Mouse (Mus musculus): ENCODE data around the gene Mical3. TPM values are rescaled to one million over a fixed set of nuclear protein-coding genes. Genes with fewer than 3 reads are reported as not detected.

Gene Mical3
- total RNA-seq, 1 experiment: 30.0 TPM

DNA sequence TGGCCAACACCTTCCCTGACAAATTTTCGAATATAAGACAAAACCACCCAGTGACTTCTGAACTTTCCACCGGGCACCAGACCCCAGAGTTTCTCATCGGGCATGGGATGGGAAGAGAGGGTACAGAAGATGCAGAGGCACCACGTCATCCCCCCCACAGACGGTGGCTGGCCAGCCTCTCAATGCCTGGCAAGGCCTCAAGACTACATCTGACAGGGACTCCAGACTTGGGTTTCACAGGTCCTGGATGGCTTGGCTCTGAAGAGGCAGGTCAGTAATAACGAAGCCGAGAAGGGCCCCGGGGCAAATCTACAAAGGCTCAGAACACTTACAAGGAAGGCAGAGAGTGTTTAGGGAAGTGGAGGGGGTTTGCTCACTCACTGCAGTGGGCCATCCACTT lies 33.9 kb downstream of the Mical3 start:
- H3K9me3 ChIP-seq (ENCODE audit: control insufficient read depth, insufficient read depth, low read depth, low read length): no peaks in the 10 kb centered on the region
- DNase-seq (ENCODE audit: low read depth, low spot score): no peak
- no peak for TF ChIP-seq ZNF384 (IDR thresholded peaks at IDR 0.05; ENCODE audit: low read depth, low read length)
- no peak for TF ChIP-seq CHD2 (IDR thresholded peaks at IDR 0.05; ENCODE audit: low read depth, low read length)
- TF ChIP-seq MAFK (IDR thresholded peaks at IDR 0.05; ENCODE audit: insufficient read depth, low read depth, low read length): no peak
- TF ChIP-seq HCFC1 (IDR thresholded peaks at IDR 0.05; ENCODE audit: borderline replicate concordance, insufficient read depth, low read length): no peak
- no peak for TF ChIP-seq ZC3H11A (IDR thresholded peaks at IDR 0.05; ENCODE audit: borderline replicate concordance, low read depth, low read length)
- H3K4me3 ChIP-seq (ENCODE audit: insufficient read depth in 1 of 2, low read depth in 1 of 2, low read length in 2 of 2, poor library complexity in 1 of 2, severe bottlenecking in 1 of 2): no peak overlapping the region
- peaks cover 0 to 3% of the 10 kb centered on the region in 2 experiments; a peak in 1 of 4 replicates for H3K4me1 ChIP-seq (ENCODE audit: control insufficient read depth in 2 of 2, insufficient read depth in 2 of 2, low read length in 2 of 2, poor library complexity in 1 of 2)
- no peak overlapping the region for H3K27ac ChIP-seq (ENCODE audit: insufficient read depth, low read depth, low read length, poor library complexity, severe bottlenecking)
- peaks cover 2% of the 10 kb centered on the region; the same call in 1 of the 2 replicates for H3K36me3 ChIP-seq (ENCODE audit: control insufficient read depth, insufficient read depth, low read length, poor library complexity, severe bottlenecking)
- in situ Hi-C loops (cut with MboI; ENCODE audit: low sequenced_read_pairs in 2 of 2, unreplicated experiment in 2 of 2): no loop called here
- H3K9ac ChIP-seq (ENCODE audit: insufficient read depth, low read depth, low read length, poor library complexity, severe bottlenecking): no peak overlapping the region

DNA sequence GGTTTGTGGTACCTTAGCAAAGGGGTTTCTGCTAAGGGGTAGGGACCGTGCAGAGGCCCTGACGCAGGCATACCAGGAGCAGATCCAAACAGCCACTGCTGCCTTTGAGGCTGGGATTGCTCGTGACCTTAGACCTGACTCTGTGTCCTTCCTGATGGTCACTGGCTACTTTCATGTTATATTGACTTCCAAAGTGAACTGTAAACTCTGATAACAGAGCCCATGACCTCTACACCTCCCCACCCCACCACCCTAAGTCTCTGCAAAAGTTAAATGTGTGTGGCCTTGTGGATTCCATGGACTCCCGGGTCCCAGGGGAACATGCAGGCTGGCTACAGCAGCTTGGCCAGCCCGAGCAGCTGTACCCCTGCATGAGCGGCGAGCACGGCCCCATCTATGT lies 34.4 kb downstream of the Mical3 start:
- H3K27ac ChIP-seq (ENCODE audit: insufficient read depth, low read depth, low read length, poor library complexity, severe bottlenecking): no peak overlapping the region
- DNase-seq (ENCODE audit: low read depth, low spot score): no peak
- H3K4me3 ChIP-seq (ENCODE audit: insufficient read depth in 1 of 2, low read depth in 1 of 2, low read length in 2 of 2, poor library complexity in 1 of 2, severe bottlenecking in 1 of 2): no peak overlapping the region
- peaks cover 2% of the 10 kb centered on the region; the same call in 1 of the 2 replicates for H3K36me3 ChIP-seq (ENCODE audit: control insufficient read depth, insufficient read depth, low read length, poor library complexity, severe bottlenecking)
- no peaks in the 10 kb centered on the region for H3K9me3 ChIP-seq (ENCODE audit: control insufficient read depth, insufficient read depth, low read depth, low read length)
- H3K9ac ChIP-seq (ENCODE audit: insufficient read depth, low read depth, low read length, poor library complexity, severe bottlenecking): no peak overlapping the region
- TF ChIP-seq ZC3H11A (IDR thresholded peaks at IDR 0.05; ENCODE audit: borderline replicate concordance, low read depth, low read length) (no peak), HCFC1 (IDR thresholded peaks at IDR 0.05; ENCODE audit: borderline replicate concordance, insufficient read depth, low read length) (no peak), ZNF384 (IDR thresholded peaks at IDR 0.05; ENCODE audit: low read depth, low read length) (no peak), MAFK (IDR thresholded peaks at IDR 0.05; ENCODE audit: insufficient read depth, low read depth, low read length) (no peak), CHD2 (IDR thresholded peaks at IDR 0.05; ENCODE audit: low read depth, low read length) (no peak)
- peaks cover 0 to 3% of the 10 kb centered on the region in 2 experiments; a peak in 1 of 4 replicates for H3K4me1 ChIP-seq (ENCODE audit: control insufficient read depth in 2 of 2, insufficient read depth in 2 of 2, low read length in 2 of 2, poor library complexity in 1 of 2)
- in situ Hi-C loops (cut with MboI; ENCODE audit: low sequenced_read_pairs in 2 of 2, unreplicated experiment in 2 of 2): no loop called here

DNA sequence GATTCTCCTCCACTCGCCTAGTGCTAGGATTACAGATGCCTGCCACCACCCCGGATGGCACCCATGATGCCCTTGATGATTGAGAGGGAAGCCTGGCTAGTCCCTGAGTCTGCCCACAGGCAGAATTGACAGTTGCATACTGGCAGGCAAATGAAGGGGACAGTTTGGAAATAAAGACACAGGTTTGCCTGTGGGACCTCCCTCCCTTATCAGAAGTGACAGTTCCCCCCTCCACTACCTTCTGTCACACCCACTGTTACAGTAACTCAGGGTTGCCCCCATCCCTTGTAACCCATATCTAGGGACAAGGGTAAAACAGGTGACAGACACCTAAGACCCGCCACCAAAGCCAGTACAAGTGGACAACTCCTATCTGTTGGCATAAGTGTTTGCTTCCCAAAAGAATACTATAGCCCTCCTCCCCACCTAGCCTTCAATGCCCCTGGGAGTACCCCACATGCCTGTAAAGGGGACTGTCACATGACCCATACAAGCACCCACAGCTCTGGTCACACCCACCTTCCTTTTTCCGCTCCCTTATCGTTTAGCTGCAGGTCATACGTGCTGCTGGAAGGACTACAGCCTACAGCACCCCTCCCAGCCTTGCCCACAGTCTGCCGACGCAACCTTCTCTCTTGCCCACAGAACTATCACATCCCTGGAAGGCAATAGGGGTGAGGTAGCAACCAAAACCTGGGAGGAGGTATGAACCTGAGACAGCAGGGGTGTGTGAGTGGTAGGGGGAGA lies 37.0 kb downstream of the Mical3 start:
- Histone ChIP-seq H3K9ac (ENCODE audit: insufficient read depth, low read depth, low read length, poor library complexity, severe bottlenecking) (no peak overlapping the region), H3K4me1 (ENCODE audit: control insufficient read depth in 2 of 2, insufficient read depth in 2 of 2, low read length in 2 of 2, poor library complexity in 1 of 2) (peaks cover 0 to 5% of the 10 kb centered on the region in 2 experiments; a peak in 1 of 4 replicates), H3K27ac (ENCODE audit: insufficient read depth, low read depth, low read length, poor library complexity, severe bottlenecking) (no peak overlapping the region), H3K4me3 (ENCODE audit: insufficient read depth in 1 of 2, low read depth in 1 of 2, low read length in 2 of 2, poor library complexity in 1 of 2, severe bottlenecking in 1 of 2) (no peak overlapping the region), H3K36me3 (ENCODE audit: control insufficient read depth, insufficient read depth, low read length, poor library complexity, severe bottlenecking) (no peaks in the 10 kb centered on the region), H3K9me3 (ENCODE audit: control insufficient read depth, insufficient read depth, low read depth, low read length) (no peaks in the 10 kb centered on the region)
- DNase-seq (ENCODE audit: low read depth, low spot score): no peak
- in situ Hi-C loops (cut with MboI; ENCODE audit: low sequenced_read_pairs in 2 of 2, unreplicated experiment in 2 of 2): no loop called here
- no peak for TF ChIP-seq ZNF384 (IDR thresholded peaks at IDR 0.05; ENCODE audit: low read depth, low read length)
- no peak for TF ChIP-seq CHD2 (IDR thresholded peaks at IDR 0.05; ENCODE audit: low read depth, low read length)
- TF ChIP-seq ZC3H11A (IDR thresholded peaks at IDR 0.05; ENCODE audit: borderline replicate concordance, low read depth, low read length): no peak
- no peak for TF ChIP-seq MAFK (IDR thresholded peaks at IDR 0.05; ENCODE audit: insufficient read depth, low read depth, low read length)
- no peak for TF ChIP-seq HCFC1 (IDR thresholded peaks at IDR 0.05; ENCODE audit: borderline replicate concordance, insufficient read depth, low read length)

DNA sequence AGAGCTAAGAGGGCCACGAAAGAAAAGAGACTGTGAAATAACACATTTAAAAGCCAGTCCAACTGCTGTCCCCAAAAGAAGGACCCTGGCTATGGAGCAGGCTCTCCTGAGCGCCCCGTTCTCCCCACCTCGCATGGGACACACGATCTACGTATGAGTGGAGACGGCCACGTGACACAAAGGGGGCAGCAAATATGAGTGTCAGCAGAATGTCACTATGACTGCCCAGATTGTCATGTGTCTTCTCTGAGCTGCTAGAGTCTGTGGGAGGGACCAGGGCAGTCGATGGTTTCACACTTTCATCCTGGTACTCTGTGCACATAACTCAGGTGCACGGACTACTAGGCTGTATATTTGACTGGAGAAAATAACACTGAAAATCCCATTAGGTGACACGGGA lies 40.0 kb downstream of the Mical3 start:
- no peak overlapping the region for H3K9ac ChIP-seq (ENCODE audit: insufficient read depth, low read depth, low read length, poor library complexity, severe bottlenecking)
- H3K4me3 ChIP-seq (ENCODE audit: insufficient read depth in 1 of 2, low read depth in 1 of 2, low read length in 2 of 2, poor library complexity in 1 of 2, severe bottlenecking in 1 of 2): no peak overlapping the region
- no peaks in the 10 kb centered on the region for H3K36me3 ChIP-seq (ENCODE audit: control insufficient read depth, insufficient read depth, low read length, poor library complexity, severe bottlenecking)
- in situ Hi-C loops (cut with MboI; ENCODE audit: low sequenced_read_pairs in 2 of 2, unreplicated experiment in 2 of 2): no loop called here
- no peak overlapping the region for H3K27ac ChIP-seq (ENCODE audit: insufficient read depth, low read depth, low read length, poor library complexity, severe bottlenecking)
- DNase-seq (ENCODE audit: low read depth, low spot score): no peak
- TF ChIP-seq HCFC1 (IDR thresholded peaks at IDR 0.05; ENCODE audit: borderline replicate concordance, insufficient read depth, low read length): no peak
- no peak for TF ChIP-seq MAFK (IDR thresholded peaks at IDR 0.05; ENCODE audit: insufficient read depth, low read depth, low read length)
- TF ChIP-seq ZC3H11A (IDR thresholded peaks at IDR 0.05; ENCODE audit: borderline replicate concordance, low read depth, low read length): no peak
- no peak for TF ChIP-seq CHD2 (IDR thresholded peaks at IDR 0.05; ENCODE audit: low read depth, low read length)
- TF ChIP-seq ZNF384 (IDR thresholded peaks at IDR 0.05; ENCODE audit: low read depth, low read length): no peak
- H3K9me3 ChIP-seq (ENCODE audit: control insufficient read depth, insufficient read depth, low read depth, low read length): no peaks in the 10 kb centered on the region
- peaks cover 0 to 20% of the 10 kb centered on the region in 2 experiments; a peak in 1 of 4 replicates for H3K4me1 ChIP-seq (ENCODE audit: control insufficient read depth in 2 of 2, insufficient read depth in 2 of 2, low read length in 2 of 2, poor library complexity in 1 of 2)

All from ES-E14 (cell line).